Mouse (Mus musculus) lung, embryonic 16.5 days (tissue): ENCODE measurements around the gene Rassf1. TPM values are rescaled to one million over a fixed set of nuclear protein-coding genes. Genes with fewer than 3 reads are reported as not detected.

Experiments used
- ATAC-seq: fragments of 200-750 bp; cut with Nextera tagmentation; 2 replicates; pipeline ENCODE4 v1.8.0; 2017; ENCODE audit warnings: low read depth, mild to moderate bottlenecking, moderate library complexity
- H3K27ac ChIP-seq: fragments of 300-500 bp; sonication (generic); 2 replicates; pipeline ENCODE4 v1.5.1; 2014; ENCODE audit warnings: mild to moderate bottlenecking, control low read depth, low read length
- H3K27me3 ChIP-seq: fragments of 300-500 bp; sonication (generic); 2 replicates; pipeline ENCODE4 v1.6.1; 2014; ENCODE audit warnings: low read depth, low read length, mixed read lengths; ENCODE audit not compliant: control insufficient read depth, insufficient read depth
- H3K36me3 ChIP-seq: fragments of 300-500 bp; sonication (generic); 2 replicates; pipeline ENCODE4 v1.6.1; 2014; ENCODE audit warnings: low read length; ENCODE audit not compliant: control insufficient read depth, insufficient read depth
- H3K4me1 ChIP-seq: fragments of 300-500 bp; sonication (generic); replicated peaks from 2 replicates; pipeline ENCODE4 v1.6.1; 2014; ENCODE audit warnings: low read length, mixed read lengths; ENCODE audit not compliant: control insufficient read depth, insufficient read depth
- H3K4me2 ChIP-seq: fragments of 300-500 bp; sonication (generic); 2 replicates; pipeline ENCODE4 v1.6.1; 2014; ENCODE audit warnings: low read depth, low read length, control low read depth
- H3K4me3 ChIP-seq: fragments of 300-500 bp; sonication (generic); 2 replicates; pipeline ENCODE4 v1.5.1; 2014; ENCODE audit warnings: mild to moderate bottlenecking, low read length, control low read depth
- H3K9ac ChIP-seq: fragments of 300-500 bp; sonication (generic); 2 replicates; pipeline ENCODE4 v1.6.1; 2014; ENCODE audit warnings: low read length, control low read depth
- H3K9me3 ChIP-seq: fragments of 300-500 bp; sonication (generic); 2 replicates; pipeline ENCODE4 v1.6.1; 2016; ENCODE audit warnings: low read length; ENCODE audit not compliant: control insufficient read depth
- WGBS: fragments of 180-500 bp; shearing (Covaris S2); extraction: QIAGEN DNeasy Blood & Tissue Kit; methylation state at CpG from one replicate; pipeline ENCODE4 v1.1.7; 2014; 5-methylcytosine and 5-hydroxymethylcytosine counted together
- polyA plus RNA-seq: library from polyadenylated mRNA; unstranded; fragments of >200 nt; fragmentation: Nextera tagmentation; extraction: Ambion mirVana; gene quantifications from 2 replicates; pipeline ENCODE4 v1.2.1, GENCODE M21; 2015

Rassf1 gene
- polyA plus RNA-seq, 1 experiment from 2014 or later: 55.4 TPM

GRCm38 (mm10) chr9:107566041-107566709, 14.8 kb downstream of the Rassf1 start:
- Histone ChIP-seq H3K27ac (peak overlapping the region; percentile 83), H3K36me3 (peaks cover 15% of the 10 kb centered on the region), H3K27me3 (no peaks in the 10 kb centered on the region), H3K4me3 (peak overlapping the region; percentile 23), H3K4me2 (peak overlapping the region; percentile 47), H3K9ac (peak overlapping the region; percentile 43), H3K9me3 (no peaks in the 10 kb centered on the region), H3K4me1 (peaks cover 41% of the 10 kb centered on the region)
- no peak for ATAC-seq
- WGBS: 47% methylated on average over 15 of the region's 15 CpGs

GRCm38 (mm10) chr9:107566855-107567254, 15.5 kb downstream of the Rassf1 start:
- H3K4me2 ChIP-seq: peak overlapping the region; percentile 71
- peaks cover 47% of the 10 kb centered on the region for H3K4me1 ChIP-seq
- peak; percentile 23 for ATAC-seq

DNA sequence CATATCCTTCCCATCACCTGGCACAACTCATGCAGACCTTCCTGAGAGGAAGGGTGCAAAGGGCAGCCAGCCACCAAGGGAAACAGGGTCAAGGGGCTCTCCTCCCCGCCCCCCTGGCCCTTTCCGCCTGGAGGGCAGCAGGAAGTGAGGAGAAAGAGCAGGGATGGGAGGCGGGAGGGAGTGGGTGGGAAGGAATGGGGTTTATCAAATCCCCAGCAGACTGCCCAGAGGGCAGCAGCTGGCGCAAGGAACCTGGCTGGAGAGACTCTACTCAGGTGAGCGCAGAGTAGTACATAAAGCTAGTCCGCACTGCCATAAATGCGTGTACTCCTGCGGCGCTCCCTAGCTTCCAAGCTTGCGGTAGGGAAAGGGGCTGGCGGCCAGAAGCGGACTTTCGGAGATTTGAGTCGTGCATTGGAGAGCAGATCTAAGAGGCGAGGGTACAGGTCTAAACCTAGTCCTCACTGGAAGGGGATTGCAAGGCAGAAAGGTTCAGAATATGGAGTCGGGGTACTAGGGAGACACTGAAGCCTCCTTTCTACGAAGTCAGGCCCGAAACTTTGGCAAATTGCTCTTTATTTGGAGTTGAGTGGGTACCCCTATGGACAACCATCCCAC, 16.5 kb downstream of the Rassf1 start, which contains the start of gene Hyal2:
Gene Hyal2, plus strand, starts transcription at position 244 of the 618 bp plus-strand sequence.
- H3K27me3 ChIP-seq: no peaks in the 10 kb centered on the region
- peak within 1 kb of the TSS; percentile 95 for H3K27ac ChIP-seq
- 10% methylated on average over 18 of the region's 18 CpGs for WGBS
- peaks cover 43% of the 10 kb centered on the region for H3K4me1 ChIP-seq
- H3K9ac ChIP-seq: peak within 1 kb of the TSS; percentile 81
- peak within 1 kb of the TSS; percentile 66 for H3K4me3 ChIP-seq
- no peak for ATAC-seq
- H3K4me2 ChIP-seq: peak within 1 kb of the TSS; percentile 71
- peaks cover 15% of the 10 kb centered on the region for H3K36me3 ChIP-seq
- H3K9me3 ChIP-seq: no peaks in the 10 kb centered on the region

More at GRCm38 (mm10) chr9:107566855-107567254, 15.5 kb downstream of the Rassf1 start:
- H3K9ac ChIP-seq: no peak overlapping the region
- peak overlapping the region; percentile 23 for H3K4me3 ChIP-seq
- no peaks in the 10 kb centered on the region for H3K27me3 ChIP-seq
- H3K9me3 ChIP-seq: no peaks in the 10 kb centered on the region
- 64% methylated on average over 3 of the region's 3 CpGs for WGBS
- peak overlapping the region; percentile 95 for H3K27ac ChIP-seq
- peaks cover 11% of the 10 kb centered on the region for H3K36me3 ChIP-seq

- Histone ChIP-seq H3K9ac (peak overlapping the region; percentile 81), H3K36me3 (peaks cover 19% of the 10 kb centered on the region), H3K27me3 (no peaks in the 10 kb centered on the region), H3K9me3 (no peaks in the 10 kb centered on the region), H3K4me1 (peaks cover 41% of the 10 kb centered on the region), H3K4me3 (peak overlapping the region; percentile 66), H3K4me2 (peak overlapping the region; percentile 71), H3K27ac (peak overlapping the region; percentile 95)
- peak; percentile 86 for ATAC-seq
- under 1% methylated on average over 41 of the region's 41 CpGs for WGBS
Observed at GRCm38 (mm10) chr9:107568331-107569261, 17.2 kb downstream of the Rassf1 start.

- peak; percentile 12 for ATAC-seq
- H3K4me3 ChIP-seq: peak overlapping the region; percentile 66
- H3K9me3 ChIP-seq: no peaks in the 10 kb centered on the region
- peaks cover 21% of the 10 kb centered on the region for H3K36me3 ChIP-seq
- peak overlapping the region; percentile 81 for H3K9ac ChIP-seq
- H3K27me3 ChIP-seq: no peaks in the 10 kb centered on the region
- H3K4me2 ChIP-seq: peak overlapping the region; percentile 71
- peak overlapping the region; percentile 95 for H3K27ac ChIP-seq
- 0% methylated on average over 19 of the region's 23 CpGs for WGBS
- peaks cover 36% of the 10 kb centered on the region for H3K4me1 ChIP-seq
Observed at GRCm38 (mm10) chr9:107569270-107569669, 17.9 kb downstream of the Rassf1 start.

DNA sequence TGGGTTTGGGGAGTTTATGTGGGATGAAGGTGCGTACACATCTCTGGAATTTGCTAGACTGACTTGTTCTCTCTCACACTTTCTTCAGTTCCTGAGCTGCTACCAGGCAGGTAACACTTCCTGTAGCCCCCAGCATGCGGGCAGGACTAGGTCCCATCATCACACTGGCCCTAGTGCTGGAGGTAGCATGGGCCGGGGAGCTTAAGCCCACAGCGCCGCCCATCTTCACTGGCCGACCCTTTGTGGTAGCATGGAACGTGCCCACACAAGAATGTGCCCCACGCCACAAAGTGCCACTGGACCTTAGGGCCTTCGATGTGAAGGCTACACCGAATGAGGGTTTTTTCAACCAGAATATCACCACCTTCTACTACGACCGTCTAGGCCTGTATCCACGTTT, 18.7 kb downstream of the Rassf1 start:
- ATAC-seq: no peak
- Histone ChIP-seq H3K4me2 (peak overlapping the region; percentile 71), H3K9ac (peak overlapping the region; percentile 81), H3K36me3 (peaks cover 18% of the 10 kb centered on the region), H3K27me3 (no peaks in the 10 kb centered on the region), H3K4me3 (peak overlapping the region; percentile 66), H3K27ac (peak overlapping the region; percentile 95), H3K4me1 (peaks cover 36% of the 10 kb centered on the region), H3K9me3 (no peaks in the 10 kb centered on the region)
- 20% methylated on average over 13 of the region's 13 CpGs for WGBS

DNA sequence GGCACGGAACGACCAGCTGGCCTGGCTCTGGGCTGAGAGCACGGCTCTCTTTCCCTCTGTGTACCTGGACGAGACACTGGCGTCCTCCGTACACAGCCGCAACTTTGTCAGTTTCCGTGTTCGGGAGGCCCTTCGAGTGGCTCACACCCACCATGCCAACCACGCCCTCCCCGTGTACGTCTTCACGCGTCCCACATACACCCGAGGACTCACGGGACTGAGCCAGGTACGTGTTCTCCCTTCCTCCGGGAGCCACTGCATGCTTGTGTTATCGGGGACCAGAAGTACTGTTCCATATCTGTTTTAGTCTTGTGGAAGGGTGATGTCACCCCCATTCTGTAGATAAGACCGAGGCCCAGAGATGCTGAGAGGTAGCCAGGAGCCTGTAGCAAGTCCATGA, 19.5 kb downstream of the Rassf1 start:
- peak overlapping the region; percentile 81 for H3K9ac ChIP-seq
- WGBS: 62% methylated on average over 21 of the region's 21 CpGs
- H3K27ac ChIP-seq: no peak overlapping the region
- peaks cover 18% of the 10 kb centered on the region for H3K36me3 ChIP-seq
- H3K4me3 ChIP-seq: peak overlapping the region; percentile 66
- peaks cover 40% of the 10 kb centered on the region for H3K4me1 ChIP-seq
- peak overlapping the region; percentile 71 for H3K4me2 ChIP-seq
- ATAC-seq: no peak
- H3K9me3 ChIP-seq: no peaks in the 10 kb centered on the region
- no peaks in the 10 kb centered on the region for H3K27me3 ChIP-seq

- H3K9ac ChIP-seq: peak overlapping the region; percentile 44
- H3K4me3 ChIP-seq: no peak overlapping the region; the same call in none of the 2 replicates
Observed at GRCm38 (mm10) chr9:107571534-107572326, 20.4 kb downstream of the Rassf1 start.

More at GRCm38 (mm10) chr9:107571534-107572326, 20.4 kb downstream of the Rassf1 start:
- H3K27ac ChIP-seq: no peak overlapping the region
- no peak for ATAC-seq
- 80% methylated on average over 22 of the region's 22 CpGs for WGBS
- H3K36me3 ChIP-seq: peaks cover 18% of the 10 kb centered on the region
- H3K27me3 ChIP-seq: no peaks in the 10 kb centered on the region
- peaks cover 43% of the 10 kb centered on the region for H3K4me1 ChIP-seq
- no peaks in the 10 kb centered on the region for H3K9me3 ChIP-seq
- peak overlapping the region; percentile 71 for H3K4me2 ChIP-seq
